Mouse (Mus musculus): ENCODE data around the gene Dhrs3.

The Dhrs3 gene

GRCm38 (mm10) chr4:144940796-144941462 is 48.3 kb downstream of the Dhrs3 start:
- no peak for DNase-seq

GRCm38 (mm10) chr4:144942433-144942832 is 49.8 kb downstream of the Dhrs3 start:
- DNase-seq, result no peak

- DNase-seq, result no peak
Measured at GRCm38 (mm10) chr4:144943273-144943672, 50.6 kb downstream of the Dhrs3 start.

GRCm38 (mm10) chr4:144947738-144948390 is 55.2 kb downstream of the Dhrs3 start:
- DNase-seq, result peak; percentile 89

GRCm38 (mm10) chr4:144949441-144950326 is 57.1 kb downstream of the Dhrs3 start:
- peak; percentile 90 for DNase-seq

- DNase-seq, result no peak
Measured at GRCm38 (mm10) chr4:144950327-144950711, 57.7 kb downstream of the Dhrs3 start.

- DNase-seq, result no peak
Measured at GRCm38 (mm10) chr4:144950883-144951282, 58.3 kb downstream of the Dhrs3 start.

- no peak for DNase-seq
Measured at GRCm38 (mm10) chr4:144951859-144952258, 59.2 kb downstream of the Dhrs3 start.

GRCm38 (mm10) chr4:144953421-144953820 is 60.8 kb downstream of the Dhrs3 start:
- DNase-seq, result no peak

GRCm38 (mm10) chr4:144955863-144956262 is 63.2 kb downstream of the Dhrs3 start:
- no peak for DNase-seq

- no peak for DNase-seq
Measured at GRCm38 (mm10) chr4:144956293-144956692, 63.7 kb downstream of the Dhrs3 start.

GRCm38 (mm10) chr4:144957186-144957585 is 64.6 kb downstream of the Dhrs3 start:
- peak; percentile 95 for DNase-seq

GRCm38 (mm10) chr4:144957721-144958120 is 65.1 kb downstream of the Dhrs3 start:
- DNase-seq, result peak; percentile 78

- DNase-seq, result peak; percentile 96
Measured at GRCm38 (mm10) chr4:144960188-144960904, 67.7 kb downstream of the Dhrs3 start.

- no peak for DNase-seq
Measured at GRCm38 (mm10) chr4:144961232-144961631, 68.6 kb downstream of the Dhrs3 start.

- DNase-seq, result no peak
Measured at GRCm38 (mm10) chr4:144961696-144962095, 69.1 kb downstream of the Dhrs3 start.

- no peak for DNase-seq
Measured at GRCm38 (mm10) chr4:144965255-144965654, 72.6 kb downstream of the Dhrs3 start.

GRCm38 (mm10) chr4:144968371-144968770 is 75.7 kb downstream of the Dhrs3 start:
- no peak for DNase-seq

GRCm38 (mm10) chr4:144969030-144969429 is 76.4 kb downstream of the Dhrs3 start:
- DNase-seq, result no peak

- DNase-seq, result no peak
Measured at GRCm38 (mm10) chr4:144971048-144971447, 78.4 kb downstream of the Dhrs3 start.

GRCm38 (mm10) chr4:144972948-144973720 is 80.5 kb downstream of the Dhrs3 start:
- peak; percentile 81 for DNase-seq

GRCm38 (mm10) chr4:144974458-144974857 is 81.8 kb downstream of the Dhrs3 start:
- DNase-seq, result no peak

Data from kidney, adult 11 months (tissue).